Mouse (Mus musculus) hindbrain, embryonic 16.5 days (tissue): ENCODE measurements around the gene H6pd. TPM values are rescaled to one million over a fixed set of nuclear protein-coding genes. Genes with fewer than 3 reads are reported as not detected.

Experiments
- ATAC-seq: fragments of 200-750 bp; cut with Nextera tagmentation; 2 replicates; pipeline ENCODE4 v1.8.0; 2017; ENCODE audit warnings: moderate TSS enrichment, moderate library complexity
- H3K27ac ChIP-seq: fragments of 300-500 bp; sonication (generic); 2 replicates; pipeline ENCODE4 v1.5.1; 2014; ENCODE audit warnings: low read depth, mild to moderate bottlenecking, control low read depth, low read length, moderate library complexity
- H3K27me3 ChIP-seq: fragments of 300-500 bp; sonication (generic); replicated peaks from 2 replicates; pipeline ENCODE4 v1.6.1; 2014; ENCODE audit warnings: low read length; ENCODE audit not compliant: control insufficient read depth, insufficient read depth
- H3K36me3 ChIP-seq: fragments of 300-500 bp; sonication (generic); 2 replicates; pipeline ENCODE4 v1.6.1; 2014; ENCODE audit warnings: mild to moderate bottlenecking, low read length, moderate library complexity, mixed read lengths; ENCODE audit not compliant: control insufficient read depth, insufficient read depth
- H3K4me1 ChIP-seq: fragments of 300-500 bp; sonication (generic); 2 replicates; pipeline ENCODE4 v1.6.1; 2014; ENCODE audit warnings: low read depth, low read length; ENCODE audit not compliant: control insufficient read depth, insufficient read depth
- H3K4me2 ChIP-seq: fragments of 300-500 bp; sonication (generic); 2 replicates; pipeline ENCODE4 v1.6.1; 2014; ENCODE audit warnings: mild to moderate bottlenecking, low read length, control low read depth, moderate library complexity
- H3K4me3 ChIP-seq: fragments of 300-500 bp; sonication (generic); 2 replicates; pipeline ENCODE4 v1.5.1; 2014; ENCODE audit warnings: mild to moderate bottlenecking, low read length, control low read depth, moderate library complexity
- H3K9ac ChIP-seq: fragments of 300-500 bp; sonication (generic); 2 replicates; pipeline ENCODE4 v1.6.1; 2014; ENCODE audit warnings: low read depth, mild to moderate bottlenecking, control low read depth, low read length, moderate library complexity
- H3K9me3 ChIP-seq: fragments of 300-500 bp; sonication (generic); 2 replicates; pipeline ENCODE4 v1.6.1; 2014; ENCODE audit warnings: mild to moderate bottlenecking, low read length, moderate library complexity; ENCODE audit not compliant: control insufficient read depth
- WGBS: fragments of 180-500 bp; shearing (Covaris S2); extraction: QIAGEN DNeasy Blood & Tissue Kit; methylation state at CpG from one replicate; pipeline ENCODE4 v1.1.7; 2014; 5-methylcytosine and 5-hydroxymethylcytosine counted together
- polyA plus RNA-seq: library from polyadenylated mRNA; unstranded; fragments of >200 nt; fragmentation: Nextera tagmentation; extraction: Ambion mirVana; gene quantifications from 2 replicates; pipeline ENCODE4 v1.2.1, GENCODE M21; 2015

Gene H6pd
- polyA plus RNA-seq, 1 experiment from 2014 or later = 2.9 TPM

- Histone ChIP-seq H3K9me3 (no peaks in the 10 kb centered on the region), H3K27ac (no peak overlapping the region), H3K4me3 (no peak overlapping the region), H3K4me1 (no peaks in the 10 kb centered on the region), H3K36me3 (no peaks in the 10 kb centered on the region), H3K27me3 (no peaks in the 10 kb centered on the region), H3K9ac (no peak overlapping the region), H3K4me2 (no peak overlapping the region)
- no peak for ATAC-seq
- 88% methylated on average over 9 of the region's 9 CpGs for WGBS
Measured at GRCm38 (mm10) chr4:149932108-149932815, 76.6 kb downstream of the H6pd start.

GRCm38 (mm10) chr4:149930755-149931154 is 78.1 kb downstream of the H6pd start:
- Histone ChIP-seq H3K4me3 (no peak overlapping the region), H3K9ac (no peak overlapping the region), H3K4me2 (no peak overlapping the region), H3K4me1 (no peaks in the 10 kb centered on the region), H3K27me3 (no peaks in the 10 kb centered on the region), H3K9me3 (no peaks in the 10 kb centered on the region), H3K36me3 (no peaks in the 10 kb centered on the region), H3K27ac (no peak overlapping the region)
- WGBS = 75% methylated on average over 3 of the region's 3 CpGs
- no peak for ATAC-seq

Other genes starting within 250 kb of the H6pd start
- 33.2 and 37.2 TPM in 2 replicates for gene Slc25a33, start 234.7 kb downstream of the H6pd start, polyA plus RNA-seq
- 10.1 TPM in 2 replicates for gene Spsb1, start 54.0 kb downstream of the H6pd start, polyA plus RNA-seq
- gene Gpr157, start 78.3 kb upstream of the H6pd start, polyA plus RNA-seq = 0.50 and 0.54 TPM in 2 replicates
- gene Slc2a5, start 110.3 kb upstream of the H6pd start, polyA plus RNA-seq = 2.8 and 3.0 TPM in 2 replicates
- gene Slc2a7, start 139.9 kb upstream of the H6pd start, polyA plus RNA-seq = not detected in 2 replicates
- not detected in 2 replicates for gene Car6, start 192.3 kb upstream of the H6pd start, polyA plus RNA-seq
- gene Eno1, start 227.7 kb upstream of the H6pd start, polyA plus RNA-seq = 1,276 and 1,360 TPM in 2 replicates